ENCODE assay signal across 15 mouse cellular contexts in genomic region chr5:96847986-96848385, GRCm38 (mm10).
"Had no signal": no experiment of that assay in that cellular context is flagged by ENCODE, and none has a peak within 500 bp of the region (broad histone marks: within the 10 kb centered on the region; RNA-seq: fewer than 3 reads in every experiment).

No protein-coding gene starts in this region.

- H3K4me1 ChIP-seq: limb, embryonic 15.5 days; midbrain, embryonic 12.5 days; neural tube, embryonic 12.5 days; stomach, embryonic 15.5 days had no signal

- DNase-seq: kidney, adult 11 months; kidney, adult 9 months; kidney, postnatal 10 days; kidney, postnatal 4 days; layer of hippocampus, postnatal 36 days; lung, embryonic 14.5 days; lung, postnatal 10 days; lung, postnatal 4 days; right cerebral cortex, postnatal 14 days; thymus, postnatal 4 days had no signal

- ATAC-seq: liver, embryonic 12.5 days had no signal

- H3K36me3 ChIP-seq: limb, embryonic 15.5 days; liver, embryonic 12.5 days; midbrain, embryonic 12.5 days; neural tube, embryonic 12.5 days; stomach, embryonic 15.5 days had no signal

- H3K27ac ChIP-seq: limb, embryonic 15.5 days; liver, embryonic 12.5 days; midbrain, embryonic 12.5 days; neural tube, embryonic 12.5 days; stomach, embryonic 15.5 days had no signal

- H3K27me3 ChIP-seq: limb, embryonic 15.5 days; liver, embryonic 12.5 days; midbrain, embryonic 12.5 days; neural tube, embryonic 12.5 days; stomach, embryonic 15.5 days had no signal

- H3K4me3 ChIP-seq: limb, embryonic 15.5 days; liver, embryonic 12.5 days; midbrain, embryonic 12.5 days; neural tube, embryonic 12.5 days; stomach, embryonic 15.5 days had no signal
